Mouse (Mus musculus): ENCODE data around the gene Mrps23. TPM values are rescaled to one million over a fixed set of nuclear protein-coding genes. Genes with fewer than 3 reads are reported as not detected.
"Not testable (repeated sequence)": the region's sequence is repeated elsewhere in the genome, so short reads cannot be mapped to it uniquely, and the experiment has no call there.

Gene Mrps23
- total RNA-seq, 2 experiments from 2014 or later = 122 to 144 TPM

DNA sequence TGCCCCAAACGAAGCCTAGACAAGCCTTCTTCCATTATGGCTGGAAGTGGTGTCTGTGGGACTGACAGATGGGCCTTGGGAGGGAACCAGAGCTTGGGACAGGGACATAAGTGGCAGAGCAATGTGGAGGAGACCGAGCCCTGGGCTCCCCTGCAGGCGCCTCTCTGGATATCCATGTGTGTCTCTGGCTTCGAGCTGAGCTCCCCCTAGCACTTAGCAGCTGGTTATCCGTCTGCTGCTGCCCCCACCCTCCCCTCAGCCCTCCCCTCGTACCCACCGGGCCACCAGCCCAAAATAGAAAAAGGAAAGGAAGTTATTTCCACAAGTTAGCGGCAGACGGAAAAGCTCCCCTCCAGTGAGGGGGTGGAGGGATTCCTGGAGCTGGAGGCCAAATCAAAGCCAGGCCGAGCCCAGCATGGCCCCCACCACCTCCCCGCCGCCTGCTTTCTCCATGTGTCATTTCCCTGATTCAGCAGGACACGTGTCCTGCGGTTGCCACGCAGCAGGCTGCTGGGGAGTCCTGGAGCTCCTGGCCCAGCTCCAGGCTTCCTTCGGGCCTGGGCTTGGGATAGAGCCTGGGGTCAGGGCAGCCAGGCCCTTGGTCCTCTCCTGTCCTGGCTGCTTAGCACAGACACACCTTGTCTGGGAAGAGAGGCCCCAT, 23.1 kb upstream of the Mrps23 start:
- intact Hi-C loops (cut with DNase I) = no loop called here
- DNase-seq = peak; percentile 90
- Histone ChIP-seq H3K27ac (peak overlapping the region; percentile 86), H3K4me3 (peak overlapping the region; percentile 52)
- TF ChIP-seq CTCF (IDR thresholded peaks at IDR 0.05) = peak; percentile 15; the same call in 1 of the 2 replicates

DNA sequence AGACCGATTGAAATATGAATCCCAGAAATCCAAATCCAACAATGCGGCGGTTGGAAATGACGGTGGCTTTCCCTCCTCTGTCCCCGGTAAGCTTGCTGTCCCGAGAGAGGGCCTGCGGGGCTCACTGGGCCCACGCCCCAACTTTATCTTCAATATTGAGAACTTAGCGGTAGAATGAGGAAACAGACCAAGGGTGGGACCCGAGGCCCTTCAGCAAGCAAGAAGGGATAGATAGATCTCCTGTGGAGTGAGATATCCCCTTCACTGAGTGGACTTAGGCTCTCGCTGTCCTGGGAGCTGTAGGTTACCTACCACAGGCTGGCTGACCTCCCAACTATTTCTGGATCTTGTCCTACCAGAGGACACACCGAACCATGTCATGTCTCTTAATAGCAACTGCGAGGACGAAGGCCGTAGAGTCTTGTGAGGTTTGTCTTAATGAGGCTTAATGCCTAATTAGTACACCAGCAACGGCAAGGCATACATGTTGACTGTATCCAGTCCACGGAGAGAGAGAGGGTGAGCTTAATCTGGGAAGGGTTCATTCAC, 19.5 kb upstream of the Mrps23 start:
- Histone ChIP-seq H3K4me3 (peak overlapping the region; percentile 23; the same call in 1 of the 2 replicates), H3K27ac (peak overlapping the region; percentile 86)
- TF ChIP-seq CTCF (IDR thresholded peaks at IDR 0.05) = no peak
- intact Hi-C loops (cut with DNase I) = no loop called here
- DNase-seq = peak; percentile 76

DNA sequence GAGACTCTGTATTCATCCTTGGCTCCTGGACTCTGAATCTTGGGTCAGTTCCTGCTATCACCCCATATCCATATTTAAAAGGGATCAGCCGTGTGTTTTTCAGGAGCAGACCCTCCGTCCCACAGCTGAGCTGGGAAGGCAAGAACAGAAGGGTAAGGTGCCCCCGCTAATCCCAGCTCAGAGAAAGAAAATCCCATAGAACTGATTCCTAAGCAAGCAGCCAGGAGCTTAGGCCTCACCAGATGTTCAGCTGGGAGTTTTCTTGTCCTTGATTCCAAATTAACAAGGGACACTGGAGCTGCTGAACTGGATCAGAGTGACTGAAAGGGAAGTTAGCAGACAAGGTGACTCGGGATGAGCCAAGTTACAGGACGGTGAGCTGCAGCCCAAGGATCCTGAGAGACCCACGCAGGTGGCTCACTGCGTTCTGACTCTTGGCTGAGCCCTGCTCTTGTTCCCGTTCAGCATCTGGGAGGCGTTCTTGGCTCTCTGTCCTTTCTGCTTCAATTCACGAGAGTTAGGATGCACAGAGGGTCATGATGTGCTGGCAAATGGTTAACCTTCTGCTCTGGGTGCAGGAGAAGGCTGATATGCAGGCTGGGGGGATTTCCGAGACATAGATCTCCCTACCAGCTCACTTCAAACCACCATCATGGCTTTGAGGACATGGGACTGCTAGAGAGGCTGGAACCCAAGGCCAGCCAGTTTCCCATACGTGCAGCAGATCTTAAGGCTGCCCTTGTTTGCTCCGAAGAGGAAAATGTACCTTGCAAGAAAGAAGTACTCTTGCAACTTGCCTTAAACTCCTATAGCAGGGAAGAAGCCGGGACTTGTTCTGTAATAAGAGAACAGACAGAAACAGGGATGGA, 17.9 kb upstream of the Mrps23 start:
- no peak for TF ChIP-seq CTCF (IDR thresholded peaks at IDR 0.05)
- Histone ChIP-seq H3K4me3 (peak overlapping the region; percentile 65; the same call in 1 of the 2 replicates), H3K27ac (peak overlapping the region; percentile 92)
- DNase-seq = peak; percentile 17
- intact Hi-C loops (cut with DNase I) = loop anchor here (2.0 kb wide), 2 partner anchors 24 to 128 kb away; no protein-coding TSS in a partner anchor

DNA sequence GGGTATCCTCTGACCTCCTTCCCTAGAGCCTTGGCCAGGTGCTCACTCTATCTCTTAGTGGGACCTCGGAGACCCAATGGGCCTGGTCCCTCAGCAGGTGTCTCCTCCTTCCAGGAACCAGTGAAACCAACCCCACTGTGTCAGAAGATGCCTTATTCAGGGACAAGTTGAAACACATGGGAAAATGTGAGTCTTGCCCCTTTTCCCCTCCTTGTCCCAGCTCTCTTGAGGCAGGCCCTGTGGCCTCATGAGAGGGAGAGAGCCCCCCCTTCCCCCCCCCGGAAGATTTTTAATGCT, 17.3 kb upstream of the Mrps23 start:
- intact Hi-C loops (cut with DNase I) = loop anchor here (2.0 kb wide), 2 partner anchors 24 to 128 kb away; no protein-coding TSS in a partner anchor

DNA sequence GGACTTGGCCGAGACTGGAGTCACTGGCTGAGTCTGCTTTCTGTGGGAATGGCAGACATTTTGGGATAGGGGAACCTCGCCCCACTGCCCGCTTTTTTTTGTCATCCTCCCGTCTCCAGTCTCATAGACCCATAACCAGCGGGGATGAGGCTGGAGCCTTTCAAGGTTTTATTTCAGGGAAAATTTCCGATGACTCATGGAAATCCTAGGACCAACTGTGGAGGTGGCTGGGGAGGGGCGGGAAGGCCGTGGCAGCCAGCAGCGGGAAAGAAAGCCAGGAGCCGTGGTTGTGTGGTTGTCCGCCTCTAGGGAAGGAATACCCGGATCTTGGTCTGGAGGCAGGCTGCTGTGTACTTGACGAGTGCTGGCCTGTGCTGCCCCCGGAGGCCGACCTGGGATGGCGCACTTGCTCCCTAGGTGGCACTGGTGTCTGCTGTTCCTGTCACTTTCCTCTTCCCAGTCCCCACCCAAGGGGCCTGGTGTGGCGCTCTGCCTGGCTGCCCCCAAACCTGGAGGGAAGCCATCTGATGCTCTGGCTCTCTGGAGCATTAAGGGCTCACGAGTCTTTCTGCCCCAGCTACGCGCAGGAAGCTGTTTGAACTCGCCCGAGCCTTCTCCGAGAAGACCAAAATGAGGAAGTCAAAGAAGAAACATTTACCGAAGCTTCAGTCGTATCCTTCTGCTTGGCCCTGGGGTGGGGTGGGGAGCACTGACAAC, 16.6 kb upstream of the Mrps23 start:
- Histone ChIP-seq H3K4me3 (peak overlapping the region; percentile 65), H3K27ac (peak overlapping the region; percentile 92)
- peak; percentile 94 for DNase-seq
- intact Hi-C loops (cut with DNase I) = loop anchor here (2.0 kb wide), 2 partner anchors 25 to 129 kb away; no protein-coding TSS in a partner anchor
- peak; percentile 96 for TF ChIP-seq CTCF (IDR thresholded peaks at IDR 0.05)

More for the DNA sequence above, 17.3 kb upstream of the Mrps23 start:
- H3K4me3 ChIP-seq = peak overlapping the region; percentile 65
- TF ChIP-seq CTCF (IDR thresholded peaks at IDR 0.05) = no peak
- peak overlapping the region; percentile 92 for H3K27ac ChIP-seq
- peak; percentile 20 for DNase-seq

DNA sequence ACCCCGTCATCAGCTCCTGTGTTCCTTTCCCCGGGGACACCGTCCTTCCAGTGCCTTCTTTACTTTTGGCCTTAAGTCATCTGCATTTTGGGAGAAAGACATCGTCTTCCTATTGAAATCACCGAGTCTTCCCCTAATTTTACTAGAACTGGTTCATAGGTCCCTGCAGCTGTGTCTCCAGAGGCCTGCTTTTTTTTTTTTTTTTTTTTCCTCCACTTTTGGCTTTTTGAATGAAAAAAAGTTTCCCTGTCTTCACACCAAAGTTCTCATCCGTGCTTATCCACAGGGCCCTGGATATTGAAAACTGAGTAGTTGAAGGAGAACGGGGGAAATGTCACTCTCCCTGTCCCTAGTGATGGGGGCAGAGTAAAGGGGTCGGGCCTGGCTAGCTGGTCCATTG, 16.0 kb upstream of the Mrps23 start:
- H3K4me3 ChIP-seq = peak overlapping the region; percentile 65
- intact Hi-C loops (cut with DNase I) = no loop called here
- DNase-seq = no peak
- peak overlapping the region; percentile 92 for H3K27ac ChIP-seq
- TF ChIP-seq CTCF (IDR thresholded peaks at IDR 0.05) = no peak

DNA sequence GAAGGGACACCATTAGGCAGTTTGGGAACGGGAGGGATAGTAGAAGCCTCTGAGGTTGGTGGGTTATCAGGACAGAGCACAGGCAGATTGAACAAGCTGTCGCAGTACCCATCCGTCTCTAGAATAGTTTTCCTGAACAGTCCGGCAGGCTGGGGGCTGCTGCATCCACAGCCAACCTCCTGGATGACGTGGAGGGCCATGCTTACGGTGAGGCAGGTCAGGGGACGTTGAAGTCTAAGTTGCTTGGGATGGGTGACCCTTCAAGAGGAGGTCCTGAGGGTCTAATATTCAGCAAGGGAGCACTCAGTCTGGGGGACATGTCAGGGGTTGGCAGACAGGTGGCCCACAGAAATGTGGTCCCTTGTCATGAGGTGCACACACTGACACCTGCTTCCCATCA, 15.6 kb upstream of the Mrps23 start:
- Histone ChIP-seq H3K27ac (peak overlapping the region; percentile 92), H3K4me3 (no peak overlapping the region)
- DNase-seq = peak; percentile 20
- intact Hi-C loops (cut with DNase I) = no loop called here
- TF ChIP-seq CTCF (IDR thresholded peaks at IDR 0.05) = no peak

DNA sequence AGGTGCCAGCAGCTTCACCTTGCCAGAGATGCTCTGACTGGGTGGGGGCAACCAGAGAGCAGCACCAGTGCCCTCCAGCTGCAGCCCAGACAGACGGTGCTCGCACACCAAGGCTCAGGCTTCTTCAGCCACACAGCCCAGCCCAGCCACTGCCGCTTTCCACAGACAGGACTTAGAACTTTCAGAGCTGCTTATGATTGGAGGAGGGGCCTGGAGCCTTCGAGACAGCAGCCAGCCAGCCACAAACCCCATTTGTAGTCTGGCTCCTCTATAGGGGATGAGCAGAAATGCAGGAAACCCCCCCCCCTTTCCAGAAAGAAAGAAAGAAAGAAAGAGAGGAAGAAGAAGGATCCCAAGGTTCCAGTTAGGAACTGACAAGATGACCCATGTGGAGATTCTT, 11.6 kb upstream of the Mrps23 start:
- no peak for TF ChIP-seq CTCF (IDR thresholded peaks at IDR 0.05)
- Histone ChIP-seq H3K27ac (no peak overlapping the region), H3K4me3 (no peak overlapping the region)
- DNase-seq = peak; percentile 15
- intact Hi-C loops (cut with DNase I) = no loop called here

DNA sequence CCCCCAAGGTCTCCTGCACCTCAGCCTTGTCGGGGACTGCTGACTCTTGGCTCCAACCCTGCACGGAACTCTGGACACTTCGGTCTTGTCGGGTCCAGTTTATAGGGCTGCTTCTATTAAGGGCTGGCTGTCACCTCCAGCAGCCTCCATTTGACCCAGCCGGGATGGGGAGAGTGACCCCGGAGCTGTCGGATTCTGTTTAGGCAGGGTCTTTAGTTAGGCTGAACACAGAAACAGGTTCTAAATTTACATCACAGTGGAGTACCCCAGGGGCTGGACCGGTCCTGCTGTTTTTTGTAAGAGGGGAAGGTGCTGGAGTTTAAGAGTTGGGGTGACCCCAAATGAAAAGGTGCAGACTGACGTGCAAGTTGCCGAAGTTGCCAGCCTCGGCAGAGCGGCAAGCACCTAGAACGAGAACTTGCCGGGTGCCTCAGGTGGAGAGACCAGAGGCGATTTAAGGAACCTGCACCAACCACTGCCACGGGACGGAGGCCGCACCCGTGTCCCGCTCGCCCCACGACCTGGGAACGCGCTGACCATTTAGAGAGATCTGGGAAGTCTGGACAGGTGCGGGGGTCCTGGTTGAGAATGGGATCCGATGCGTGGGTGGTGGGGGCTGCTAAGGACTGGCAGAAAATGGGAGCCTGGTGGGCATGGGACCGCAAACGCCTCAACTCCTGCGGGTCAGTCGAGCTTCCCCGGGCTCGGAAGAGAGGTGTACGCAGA, 10.9 kb upstream of the Mrps23 start:
- Histone ChIP-seq H3K27ac (peak overlapping the region; percentile 56), H3K4me3 (peak overlapping the region; percentile 22)
- TF ChIP-seq CTCF (IDR thresholded peaks at IDR 0.05) = no peak
- DNase-seq = peak; percentile 18
- intact Hi-C loops (cut with DNase I) = no loop called here

DNA sequence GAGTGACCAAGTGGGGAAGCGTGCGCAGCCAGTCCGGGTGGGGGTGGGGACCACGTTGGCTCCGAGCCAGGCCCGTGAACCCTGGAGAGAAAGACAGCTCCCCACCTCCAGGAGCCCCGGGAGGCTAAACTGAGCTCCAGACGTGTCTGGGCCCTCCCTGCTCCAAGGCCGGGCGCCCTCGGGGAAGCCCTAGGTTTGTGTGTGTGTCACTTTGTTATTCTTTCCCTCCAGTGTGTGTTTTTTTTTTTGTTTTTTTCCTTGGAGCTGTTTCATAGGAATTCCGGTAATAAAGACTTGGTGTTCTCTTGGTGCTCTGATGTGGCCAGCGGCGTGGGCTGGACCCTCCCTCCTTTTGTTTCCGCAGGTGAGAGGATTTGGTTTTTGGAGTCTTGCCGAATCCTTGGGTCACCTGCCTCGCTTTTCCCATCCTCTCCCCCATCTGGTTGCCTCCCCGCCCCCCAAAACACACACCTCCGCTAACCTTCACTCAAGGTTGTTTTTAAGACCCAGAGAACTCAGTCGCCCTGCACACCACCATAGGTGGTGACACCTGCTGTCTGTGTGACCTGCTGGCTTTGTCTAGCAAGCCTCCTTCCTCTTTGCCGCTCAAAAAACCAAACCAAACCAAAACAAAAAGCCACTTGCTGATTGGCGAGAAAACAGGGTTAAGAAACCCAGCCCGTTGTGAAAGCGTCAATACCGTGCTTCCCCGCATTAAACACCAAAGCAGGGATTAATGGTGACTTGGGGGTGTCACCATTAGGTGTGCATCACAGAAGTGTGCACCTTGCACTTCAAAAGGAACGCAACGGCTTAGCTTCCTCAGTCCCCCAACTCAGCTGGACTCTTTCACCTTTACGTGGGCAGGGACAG, 10.1 kb upstream of the Mrps23 start:
- Histone ChIP-seq H3K27ac (peak overlapping the region; percentile 56), H3K4me3 (peak overlapping the region; percentile 30)
- no peak for TF ChIP-seq CTCF (IDR thresholded peaks at IDR 0.05)
- intact Hi-C loops (cut with DNase I) = no loop called here
- DNase-seq = peak; percentile 48

DNA sequence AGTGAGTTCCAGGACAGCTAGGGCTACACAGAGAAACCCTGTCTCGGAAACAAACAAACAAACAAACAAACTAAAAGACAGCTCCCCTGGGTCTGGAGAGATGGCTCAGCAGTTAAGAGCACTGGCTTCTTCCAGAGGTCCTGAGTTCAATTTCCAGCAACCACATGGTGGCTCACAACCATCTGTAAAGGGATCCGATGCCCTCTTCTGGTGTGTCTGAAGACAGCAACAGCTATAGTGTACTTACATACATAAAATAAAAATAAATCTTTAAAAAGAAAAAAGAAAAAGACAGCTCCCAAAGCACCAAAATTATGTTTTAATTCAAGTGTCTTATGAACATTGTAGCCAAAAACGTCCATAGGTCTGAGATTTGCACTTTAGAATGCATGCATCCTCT, 8.5 kb upstream of the Mrps23 start:
- intact Hi-C loops (cut with DNase I) = loop anchor here (1.0 to 5.0 kb wide), 2 partner anchors 140 to 218 kb away; no protein-coding TSS in a partner anchor

More for the DNA sequence above, 8.5 kb upstream of the Mrps23 start:
- peak; percentile 49 for TF ChIP-seq CTCF (IDR thresholded peaks at IDR 0.05)
- not testable (repeated sequence) for H3K4me3 ChIP-seq, DNase-seq
- 0 out of 2 replicates have a peak overlapping the region, but pooled peaks have one; percentile 12 for H3K27ac ChIP-seq

Measured in gastrocnemius, adult 2 months (tissue).